ENCODE assay signal across 21 mouse cellular contexts in genomic region chr17:53579612-53580011, GRCm38 (mm10). TPM values are rescaled to one million over a fixed set of nuclear protein-coding genes. Genes with fewer than 3 reads are reported as not detected.
DNase-seq lines count a peak whose midpoint lies in the region; ATAC-seq and TF ChIP-seq lines count a peak whose summit lies in the region.
"Had no signal": no experiment of that assay in that cellular context is flagged by ENCODE, and none has a peak within 500 bp of the region (broad histone marks: within the 10 kb centered on the region; RNA-seq: fewer than 3 reads in every experiment).

No protein-coding gene starts in this region.

- no peak for TF ChIP-seq CTCF in MEL (IDR thresholded peaks at IDR 0.05 in 2 of 3, conservative IDR thresholded peaks at IDR 0.05 in 1 of 3; ENCODE audit: control insufficient read depth in 1 of 3, insufficient read depth in 1 of 3, low read depth in 2 of 3, low read length in 3 of 3, poor library complexity in 1 of 3, severe bottlenecking in 1 of 3)

- 71% methylated on average over 4 of the region's 4 CpGs for WGBS in heart, embryonic 15.5 days
- WGBS in heart, embryonic 16.5 days = 63% methylated on average over 4 of the region's 4 CpGs
- 77% methylated on average over 4 of the region's 4 CpGs for WGBS in intestine, embryonic 16.5 days

- no peaks in the 10 kb centered on the region for H3K9me3 ChIP-seq in heart, embryonic 15.5 days (replicated peaks)
- no peaks in the 10 kb centered on the region for H3K9me3 ChIP-seq in MEL (replicated peaks; ENCODE audit: insufficient read depth, low read length)
- no peaks in the 10 kb centered on the region for H3K9me3 ChIP-seq in heart, embryonic 16.5 days (replicated peaks; ENCODE audit: control insufficient read depth, low read length)
- H3K9me3 ChIP-seq in intestine, embryonic 16.5 days (ENCODE audit: control insufficient read depth, low read length) = no peaks in the 10 kb centered on the region
- H3K9me3 ChIP-seq: hindbrain, embryonic 13.5 days; limb, embryonic 10.5 days; midbrain, embryonic 13.5 days; neural tube, embryonic 13.5 days had no signal

- no peaks in the 10 kb centered on the region for H3K36me3 ChIP-seq in heart, embryonic 15.5 days
- H3K36me3 ChIP-seq in MEL (ENCODE audit: control insufficient read depth in 1 of 2, insufficient read depth in 2 of 2, low read length in 2 of 2) = peaks cover 2 to 41% of the 10 kb centered on the region in 2 experiments; a peak in 3 of 4 replicates
- no peaks in the 10 kb centered on the region for H3K36me3 ChIP-seq in heart, embryonic 16.5 days (ENCODE audit: control insufficient read depth, insufficient read depth)
- no peaks in the 10 kb centered on the region for H3K36me3 ChIP-seq in intestine, embryonic 16.5 days (ENCODE audit: control insufficient read depth, insufficient read depth, low read length)
- H3K36me3 ChIP-seq: hindbrain, embryonic 13.5 days; limb, embryonic 10.5 days; midbrain, embryonic 13.5 days had no signal

- intact Hi-C loops in heart, postnatal 36 days (cut with DNase I) = no loop called here

- peaks cover 47% of the 10 kb centered on the region for H3K4me1 ChIP-seq in heart, embryonic 15.5 days (replicated peaks)
- peaks cover 29 to 39% of the 10 kb centered on the region in 2 experiments for H3K4me1 ChIP-seq in MEL (ENCODE audit: control insufficient read depth in 1 of 2, insufficient read depth in 2 of 2, low read length in 2 of 2)
- peaks cover 57% of the 10 kb centered on the region for H3K4me1 ChIP-seq in heart, embryonic 16.5 days (ENCODE audit: control insufficient read depth, insufficient read depth, low read length)
- no peaks in the 10 kb centered on the region for H3K4me1 ChIP-seq in intestine, embryonic 16.5 days (ENCODE audit: control insufficient read depth, insufficient read depth, low read length)

- H3K27ac ChIP-seq in heart, embryonic 15.5 days = peak overlapping the region; percentile 67; the same call in 1 of the 2 replicates
- H3K27ac ChIP-seq in MEL (ENCODE audit: control insufficient read depth, low read depth, low read length) = peak overlapping the region; percentile 29
- H3K27ac ChIP-seq in heart, embryonic 16.5 days (ENCODE audit: low read length) = peak overlapping the region; percentile 67
- no peak overlapping the region for H3K27ac ChIP-seq in intestine, embryonic 16.5 days (ENCODE audit: low read length)
- H3K27ac ChIP-seq: hindbrain, embryonic 13.5 days; limb, embryonic 10.5 days; liver, embryonic 14.5 days; midbrain, embryonic 13.5 days; neural tube, embryonic 13.5 days had no signal

- TF ChIP-seq POLR2A in MEL (IDR thresholded peaks at IDR 0.05; ENCODE audit: control insufficient read depth in 1 of 2, insufficient read depth in 1 of 2, low read depth in 1 of 2, low read length in 2 of 2, poor library complexity in 1 of 2) = no peak

- no peaks in the 10 kb centered on the region for H3K27me3 ChIP-seq in heart, embryonic 15.5 days
- H3K27me3 ChIP-seq in MEL (ENCODE audit: control insufficient read depth in 1 of 2, insufficient read depth in 2 of 2, low read length in 2 of 2) = no peaks in the 10 kb centered on the region
- no peaks in the 10 kb centered on the region for H3K27me3 ChIP-seq in heart, embryonic 16.5 days (ENCODE audit: control insufficient read depth, insufficient read depth, low read length)
- H3K27me3 ChIP-seq in intestine, embryonic 16.5 days (replicated peaks; ENCODE audit: control insufficient read depth, insufficient read depth, low read length) = no peaks in the 10 kb centered on the region
- H3K27me3 ChIP-seq: hindbrain, embryonic 13.5 days; midbrain, embryonic 13.5 days; neural tube, embryonic 13.5 days had no signal

- H3K4me3 ChIP-seq in heart, embryonic 15.5 days = no peak overlapping the region
- no peak overlapping the region for H3K4me3 ChIP-seq in MEL (ENCODE audit: control insufficient read depth in 1 of 2, insufficient read depth in 1 of 2, low read depth in 2 of 2, low read length in 2 of 2)
- H3K4me3 ChIP-seq in heart, embryonic 16.5 days (ENCODE audit: low read length) = no peak overlapping the region
- H3K4me3 ChIP-seq in intestine, embryonic 16.5 days (ENCODE audit: low read length) = no peak overlapping the region
- H3K4me3 ChIP-seq: hindbrain, embryonic 13.5 days; limb, embryonic 10.5 days; midbrain, embryonic 13.5 days; neural tube, embryonic 13.5 days had no signal

- peak; percentile 71 for DNase-seq in heart, adult 11 months
- DNase-seq in heart, postnatal 36 days = no peak
- no peak for DNase-seq in heart, adult 18-20 months
- DNase-seq in MEL (ENCODE audit: low read depth, low spot score) = no peak
- DNase-seq: embryo, embryonic 11 days; kidney, adult 9 months; kidney, postnatal 25 days; right cerebral cortex, adult 18-20 months had no signal

- no peak overlapping the region for H3K4me2 ChIP-seq in heart, embryonic 15.5 days
- no peak overlapping the region for H3K4me2 ChIP-seq in heart, embryonic 16.5 days (ENCODE audit: low read depth, low read length)
- H3K4me2 ChIP-seq in intestine, embryonic 16.5 days (ENCODE audit: low read depth, low read length) = no peak overlapping the region
- H3K4me2 ChIP-seq: hindbrain, embryonic 13.5 days; midbrain, embryonic 13.5 days; neural tube, embryonic 13.5 days had no signal

- no peak overlapping the region for H3K9ac ChIP-seq in heart, embryonic 15.5 days
- H3K9ac ChIP-seq in MEL (ENCODE audit: control insufficient read depth, low read depth, low read length, poor library complexity, severe bottlenecking) = no peak overlapping the region
- no peak overlapping the region for H3K9ac ChIP-seq in heart, embryonic 16.5 days (ENCODE audit: low read length)
- no peak overlapping the region for H3K9ac ChIP-seq in intestine, embryonic 16.5 days (ENCODE audit: low read depth, low read length)
- H3K9ac ChIP-seq: hindbrain, embryonic 13.5 days; liver, embryonic 14.5 days; midbrain, embryonic 13.5 days; neural tube, embryonic 13.5 days had no signal

- ATAC-seq in heart, embryonic 15.5 days (replicated peaks; ENCODE audit: insufficient number of reproducible peaks, insufficient read depth, low FRiP score, low read depth) = no peak
- no peak for ATAC-seq in heart, embryonic 16.5 days (replicated peaks; ENCODE audit: extremely low read depth, insufficient read depth, low FRiP score)
- ATAC-seq in intestine, embryonic 16.5 days = no peak
- ATAC-seq: activated CD4-positive, CD25-positive, alpha-beta regulatory T cell, adult 4 months; forebrain, embryonic 16.5 days; midbrain, embryonic 13.5 days had no signal

- peaks cover 11% of the 10 kb centered on the region for H3K79me2 ChIP-seq in MEL (ENCODE audit: control insufficient read depth, insufficient read depth, low read length, poor library complexity)

- TF ChIP-seq EP300 in MEL (IDR thresholded peaks at IDR 0.05; ENCODE audit: low read depth in 1 of 2, low read length in 2 of 2) = no peak

- TF ChIP-seq RAD21 in MEL (IDR thresholded peaks at IDR 0.05; ENCODE audit: low read depth, low read length) = no peak

TF ChIP-seq in MEL, 35 proteins besides CTCF, POLR2A, EP300 and RAD21:
- TF ChIP-seq USF1 (IDR thresholded peaks at IDR 0.05; ENCODE audit: low read depth, low read length) (no peak), KAT2A (conservative IDR thresholded peaks at IDR 0.05; ENCODE audit: low read depth, low read length) (no peak), TAL1 (IDR thresholded peaks at IDR 0.05; ENCODE audit: low read length) (no peak), CHD2 (IDR thresholded peaks at IDR 0.05; ENCODE audit: low read length) (no peak)

RNA-seq across cellular contexts. Expression of gene Kat2b, which starts 13.0 kb away (rescaled TPM):
- total RNA-seq in heart, postnatal 36 days (2021) = 10 to 100 TPM; 83.7 to 93.5 TPM
- polyA plus RNA-seq in heart, embryonic 15.5 days (2015; fragmentation: Nextera tagmentation; extraction: Ambion mirVana) = 9.7 and 10.1 TPM in 2 replicates
- 10 to 100 TPM; 76.3 to 86.9 TPM for total RNA-seq in heart, adult 18-20 months (2021)
- total RNA-seq in MEL (2012; rRNA removed) = 6.2 and 6.4 TPM in 2 replicates
- polyA plus RNA-seq in MEL (2012; ENCODE audit: insufficient read depth in 1 of 2, insufficient read length in 2 of 2, low read depth in 1 of 2, low replicate concordance in 2 of 2, missing spikeins in 1 of 2) = 1 to 10 TPM in 1 of 2 experiments, not detected in 1; 7.4 TPM
- polyA plus RNA-seq in heart, embryonic 16.5 days (2015; fragmentation: Nextera tagmentation; extraction: Ambion mirVana) = 10.7 and 12.1 TPM in 2 replicates
- 3.9 and 4.1 TPM in 2 replicates for polyA plus RNA-seq in intestine, embryonic 16.5 days (2015; fragmentation: Nextera tagmentation; extraction: Ambion mirVana)

RNA-seq across cellular contexts. Expression of gene Pp2d1, which starts 40.4 kb away (rescaled TPM):
- not detected for total RNA-seq in heart, postnatal 36 days (2021)
- 0.18 and 0.21 TPM in 2 replicates for polyA plus RNA-seq in heart, embryonic 15.5 days (2015; fragmentation: Nextera tagmentation; extraction: Ambion mirVana)
- total RNA-seq in heart, adult 18-20 months (2021) = not detected
- total RNA-seq in MEL (2012; rRNA removed) = 0.07 and 0.08 TPM in 2 replicates
- under 1 TPM in 1 of 2 experiments, not detected in 1; 0.04 TPM for polyA plus RNA-seq in MEL (2012; ENCODE audit: insufficient read depth in 1 of 2, insufficient read length in 2 of 2, low read depth in 1 of 2, low replicate concordance in 2 of 2, missing spikeins in 1 of 2)
- polyA plus RNA-seq in heart, embryonic 16.5 days (2015; fragmentation: Nextera tagmentation; extraction: Ambion mirVana) = 0.07 and 0.14 TPM in 2 replicates
- polyA plus RNA-seq in intestine, embryonic 16.5 days (2015; fragmentation: Nextera tagmentation; extraction: Ambion mirVana) = 0.16 TPM in 2 replicates
- total RNA-seq: adrenal gland, postnatal 10 days; gastrocnemius, postnatal 4 days; left cerebral cortex, adult 18-20 months had no signal
- polyA plus RNA-seq: liver, embryonic 14.5 days had no signal
